Mouse (Mus musculus) heart, postnatal 14 days (tissue): ENCODE data around the gene Zfp444. TPM values are rescaled to one million over a fixed set of nuclear protein-coding genes. Genes with fewer than 3 reads are reported as not detected.
A peak's percentile ranks its signal among the peaks of the same experiment; 100 is the strongest.
"Not testable (repeated sequence)": the region's sequence is repeated elsewhere in the genome, so short reads cannot be mapped to it uniquely, and the experiment has no call there.

Experiments used
- DNase-seq, 2 experiments: peaks; one replicate each; pipeline ENCODE4 v3.0.0; 2021 to 2022
- intact Hi-C: fragments of 180-260 bp; cut with DNase I; formaldehyde crosslinking; loops from one replicate; pipeline ENCODE4 v1.15.1; 2025
- total RNA-seq, 2 experiments: library from RNA; stranded (reverse); gene quantifications; 2 replicates each; pipeline ENCODE4 v1.2.3; 2021

Gene Zfp444
- total RNA-seq, 2 experiments from 2014 or later: 10.3 to 11.5 TPM

DNA sequence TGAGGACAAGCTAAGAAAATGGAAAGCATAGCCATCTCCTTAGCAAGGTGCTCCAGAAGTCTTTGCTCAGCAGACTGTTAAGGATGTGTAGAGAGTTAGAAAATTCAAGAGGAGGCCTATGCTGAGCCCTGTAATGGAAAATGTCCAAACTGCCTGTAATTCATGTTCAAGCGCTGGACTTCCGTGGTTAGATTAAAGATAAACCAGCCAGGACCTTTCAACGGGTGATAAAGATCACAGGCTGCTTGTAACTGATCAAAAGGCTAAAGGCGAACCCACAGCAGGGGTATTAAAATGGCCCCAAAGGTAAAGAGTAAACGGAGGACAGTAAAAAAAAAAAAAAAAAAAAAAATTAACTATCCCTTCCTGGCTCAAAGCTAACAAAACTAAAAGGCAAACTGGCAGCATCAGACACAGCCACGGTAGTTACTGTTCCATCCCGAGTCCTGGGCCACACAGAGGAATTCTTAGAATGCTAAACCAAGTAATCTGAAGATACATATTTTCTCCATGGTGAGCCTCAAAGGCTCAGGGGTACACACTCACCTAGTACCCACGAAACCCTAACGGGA lies 15.0 kb upstream of the Zfp444 start:
- intact Hi-C loops: loop anchor here (2.0 to 10.0 kb wide), 2 partner anchors 14 to 1072 kb away; partner anchors contain the start of gene Epn1
- no peak for DNase-seq

DNA sequence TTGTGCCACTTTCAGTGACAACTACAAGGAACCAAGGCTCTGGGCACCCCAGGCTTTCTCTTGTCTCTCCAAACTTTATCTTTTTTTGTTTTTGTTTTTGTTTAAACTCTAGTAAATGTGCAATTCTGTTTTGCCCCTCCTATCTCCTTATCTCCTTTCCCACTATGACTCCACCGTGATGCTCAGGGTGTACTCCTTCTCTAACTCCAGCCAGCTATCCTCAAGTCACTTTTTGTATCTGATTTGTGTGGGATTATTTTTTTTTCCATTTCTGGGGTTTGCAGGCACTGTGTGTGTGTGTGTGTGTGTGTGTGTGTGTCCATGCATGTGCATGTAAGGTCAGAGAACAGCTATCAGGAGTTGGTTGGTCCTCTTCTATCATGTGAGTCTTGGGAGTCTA lies 14.5 kb upstream of the Zfp444 start:
- no peak for DNase-seq
- intact Hi-C loops: loop anchor here (2.0 to 10.0 kb wide), 2 partner anchors 13 to 1073 kb away; partner anchors contain the start of gene Epn1

DNA sequence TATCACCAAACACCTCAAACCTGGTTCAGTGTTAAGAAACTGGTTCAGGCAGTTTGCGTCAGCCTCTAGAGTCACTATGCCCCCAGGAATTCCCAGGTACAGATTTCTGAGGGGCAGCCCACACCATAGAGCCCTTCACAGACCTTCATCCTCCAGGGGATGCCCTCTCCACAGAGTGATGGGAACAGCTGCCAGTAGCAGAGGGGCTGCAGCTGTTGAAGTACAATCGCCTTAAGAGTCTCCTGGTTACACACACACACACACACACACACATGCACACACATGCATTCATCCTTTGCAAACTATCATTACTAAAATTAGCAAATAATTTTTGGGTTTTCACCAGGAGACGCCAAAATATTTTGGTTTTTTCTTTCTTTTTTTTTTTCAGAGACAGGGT lies 12.4 kb upstream of the Zfp444 start:
- DNase-seq: no peak
- intact Hi-C loops: loop anchor here (10.0 kb wide), 1 partner anchor 1075 kb away; the partner anchor contains the start of gene Epn1

DNA sequence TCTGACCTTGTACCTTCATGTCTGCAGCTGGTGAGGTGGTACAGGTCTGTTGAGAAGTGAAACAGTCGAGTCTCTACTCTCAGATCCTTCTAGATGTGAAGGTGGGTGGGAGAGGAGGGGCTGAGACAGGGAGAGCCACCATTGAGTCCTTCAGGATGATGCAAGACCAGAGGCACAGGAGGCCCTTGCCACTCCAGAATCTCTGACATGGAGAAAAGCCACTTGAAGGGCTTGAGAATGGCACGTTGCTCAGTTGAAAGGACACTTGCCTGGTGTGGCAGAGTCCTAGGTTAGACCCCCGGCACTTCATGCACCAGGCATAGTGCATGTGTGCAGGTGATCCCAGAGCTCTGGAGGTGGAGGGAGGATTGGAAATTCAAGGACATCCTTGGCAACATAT lies 10.5 kb upstream of the Zfp444 start:
- DNase-seq: no peak
- intact Hi-C loops: no loop called here

DNA sequence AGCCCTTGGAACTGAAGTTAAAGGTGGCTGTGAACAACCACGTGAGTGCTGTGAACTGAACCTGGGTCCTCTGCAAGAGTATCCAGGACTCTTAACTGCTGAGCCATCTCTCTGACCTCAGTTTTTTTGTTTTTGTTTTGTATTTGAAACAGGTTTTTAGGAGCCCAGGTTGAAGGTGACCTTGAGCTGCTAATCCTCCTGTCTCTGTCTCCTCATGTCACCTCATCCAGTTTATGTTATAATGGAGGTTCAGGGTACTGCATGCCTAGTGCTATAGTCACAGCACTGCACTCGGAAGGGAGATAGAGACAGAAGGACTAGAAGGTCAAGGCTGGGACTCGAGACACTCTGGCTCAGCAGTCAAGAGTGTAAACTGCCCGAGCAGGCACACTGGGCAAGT lies 9.9 kb upstream of the Zfp444 start:
- intact Hi-C loops: no loop called here
- DNase-seq: no peak

DNA sequence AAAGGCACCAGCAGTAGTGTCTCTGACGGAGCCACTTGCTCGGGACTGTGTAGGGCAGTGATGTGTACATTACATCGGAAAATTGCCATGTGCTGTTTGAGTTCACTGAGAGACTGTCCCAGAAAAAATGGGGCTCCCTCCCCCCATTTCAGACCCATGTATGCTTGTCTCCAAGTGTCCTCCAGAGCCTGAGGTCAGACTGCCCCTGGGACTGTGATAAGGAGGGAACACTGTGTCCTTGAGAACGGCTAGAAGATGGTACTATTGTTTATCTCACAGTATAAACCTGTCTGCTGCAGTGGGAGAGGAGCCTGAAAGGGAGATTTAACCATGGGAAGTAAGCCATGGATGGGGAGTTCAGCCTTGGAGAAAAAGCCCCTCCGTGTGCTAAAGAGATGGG lies 7.4 kb upstream of the Zfp444 start:
- intact Hi-C loops: no loop called here
- DNase-seq: no peak

DNA sequence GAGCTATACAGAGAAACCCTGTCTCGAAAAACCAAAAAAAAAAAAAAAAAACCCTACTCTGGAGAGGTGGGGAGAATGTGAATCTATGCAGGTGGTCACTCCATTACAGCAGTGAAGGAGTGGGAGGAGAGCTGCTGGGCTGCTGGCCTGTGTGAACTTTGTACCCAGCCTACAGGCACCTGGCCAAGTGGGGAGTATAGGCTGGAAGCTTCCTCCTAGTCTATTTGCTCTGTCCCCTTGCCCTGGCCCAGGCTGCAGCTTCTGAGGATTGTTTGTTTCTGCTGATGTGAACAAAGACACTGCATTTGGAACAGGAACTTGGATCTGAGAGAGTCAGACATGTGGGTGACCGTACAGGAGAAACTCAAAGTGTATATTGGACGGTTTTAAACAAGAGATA lies 2.6 kb upstream of the Zfp444 start:
- DNase-seq: peak; percentile 48 to 49
- intact Hi-C loops: no loop called here

DNA sequence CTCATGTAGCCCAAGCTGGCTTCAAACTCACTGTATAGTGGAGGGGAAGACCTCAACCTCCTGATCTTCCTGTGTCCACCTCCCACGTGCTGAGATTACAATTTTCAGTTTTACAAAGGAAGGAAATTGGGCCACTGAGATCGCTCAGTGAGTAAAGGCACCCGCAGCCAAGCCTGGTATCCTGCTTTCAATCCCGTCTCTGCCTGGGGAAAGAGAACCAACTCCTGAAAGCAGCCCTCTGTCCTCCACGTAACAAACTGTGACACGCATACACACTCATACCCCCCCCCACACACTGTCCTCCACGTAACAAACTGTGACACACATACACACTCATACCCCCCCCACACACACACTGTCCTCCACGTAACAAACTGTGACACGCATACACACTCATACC lies 1.6 kb upstream of the Zfp444 start:
- intact Hi-C loops: loop anchor here (2.0 kb wide), 1 partner anchor 14 kb away; no protein-coding TSS in a partner anchor
- DNase-seq: no peak

DNA sequence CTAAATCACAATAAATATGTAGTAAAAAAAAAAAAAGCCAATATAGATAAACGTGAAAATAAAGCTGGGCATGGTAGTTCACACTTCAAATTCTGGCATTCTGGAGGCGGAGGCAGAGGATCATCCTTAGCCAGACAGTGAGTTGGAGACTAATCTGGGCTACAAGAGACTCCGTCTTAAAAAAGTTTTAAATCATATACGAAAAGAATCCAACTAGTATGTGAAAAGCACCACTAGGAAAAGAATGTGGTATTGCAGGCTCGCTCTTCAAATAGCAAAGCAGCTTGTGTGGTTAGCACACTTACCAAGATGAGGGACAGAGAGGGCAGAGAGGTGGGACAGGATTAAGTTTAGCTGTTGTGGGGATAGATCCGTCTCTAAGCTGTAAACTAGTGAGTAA lies 1.2 kb upstream of the Zfp444 start:
- intact Hi-C loops: loop anchor here (2.0 kb wide), 1 partner anchor 14 kb away; no protein-coding TSS in a partner anchor
- DNase-seq: no peak

DNA sequence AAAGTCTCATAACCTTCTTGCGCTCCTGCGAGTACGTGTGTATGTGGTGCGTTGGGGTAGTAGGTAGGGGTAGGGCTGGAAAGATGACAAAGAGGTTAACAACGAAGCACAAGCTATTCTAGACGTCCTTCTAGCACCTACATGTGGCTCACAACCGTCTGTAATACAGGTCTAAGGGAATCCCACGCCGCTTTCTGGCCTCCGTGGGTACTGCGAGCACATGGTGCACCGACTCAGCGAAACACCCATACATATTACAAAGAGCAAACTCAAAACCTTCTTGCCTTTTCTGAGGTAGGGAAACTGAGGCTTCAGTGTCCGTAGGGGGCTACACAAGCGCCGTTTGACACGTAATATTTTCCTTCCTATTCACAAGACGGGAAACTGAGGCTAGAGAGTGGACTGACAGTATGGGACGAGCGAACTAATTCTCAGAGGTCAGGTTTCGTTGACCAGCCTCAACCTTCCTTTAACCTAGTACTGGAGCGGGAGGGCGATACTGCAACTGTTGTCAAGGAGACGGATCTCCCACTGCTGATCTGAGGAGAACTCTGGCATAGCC lies 501 bp upstream of the Zfp444 start:
- intact Hi-C loops: loop anchor here (2.0 kb wide), 2 partner anchors 15 to 19 kb away; no protein-coding TSS in a partner anchor
- DNase-seq: peak; percentile 50 to 73

DNA sequence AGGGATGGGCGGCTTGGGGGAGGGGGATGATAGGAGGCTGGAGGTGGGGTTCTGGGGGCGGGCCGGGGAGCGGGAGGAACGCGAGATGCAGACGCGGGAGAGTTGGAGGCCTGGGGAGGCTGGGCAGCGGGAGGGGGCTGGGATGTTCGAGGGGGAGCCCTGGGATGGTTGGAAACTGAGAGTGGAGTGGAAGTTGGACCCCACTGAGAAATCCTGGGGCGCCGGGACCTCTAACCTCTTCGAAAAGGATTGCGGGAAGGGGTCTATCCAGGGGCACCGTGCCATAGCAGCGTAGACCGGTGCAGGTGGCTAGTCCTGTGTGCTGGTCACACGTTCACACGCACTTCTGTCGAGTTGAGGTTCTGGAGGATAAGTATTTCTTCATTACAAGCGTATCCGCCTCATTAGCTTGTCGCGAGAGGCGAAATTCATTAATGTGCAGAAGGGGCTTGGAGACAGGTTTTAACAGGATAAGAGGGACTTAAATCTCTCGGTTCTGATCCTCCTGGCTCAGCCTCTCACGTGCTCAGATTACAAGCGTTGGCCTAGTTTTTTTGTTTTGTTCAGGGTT lies 733 bp downstream of the Zfp444 start:
- no peak for DNase-seq
- intact Hi-C loops: loop anchor here (1.0 to 2.0 kb wide), 2 partner anchors 18 to 45 kb away; no protein-coding TSS in a partner anchor

DNA sequence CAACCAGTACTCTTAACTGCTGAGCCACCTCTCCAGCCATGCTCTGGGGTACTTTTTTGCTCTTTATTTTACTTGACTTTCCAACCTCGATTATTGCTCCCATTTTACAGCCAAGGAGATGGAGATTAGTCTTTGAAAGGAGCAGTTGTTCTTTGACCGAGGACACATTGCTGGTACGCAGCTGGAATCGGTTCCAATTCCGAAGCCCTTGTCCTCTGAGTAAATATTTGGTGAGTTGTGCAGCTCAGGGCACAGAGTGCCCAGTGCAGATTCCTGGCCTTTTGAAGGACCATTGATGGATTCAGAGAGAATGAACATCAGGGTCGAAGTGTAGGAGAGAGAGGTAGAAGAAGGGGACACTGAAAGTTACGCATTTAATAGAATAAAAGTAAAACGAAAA lies 1.8 kb downstream of the Zfp444 start:
- intact Hi-C loops: loop anchor here (1.0 to 2.0 kb wide), 2 partner anchors 17 to 47 kb away; no protein-coding TSS in a partner anchor
- DNase-seq: no peak

DNA sequence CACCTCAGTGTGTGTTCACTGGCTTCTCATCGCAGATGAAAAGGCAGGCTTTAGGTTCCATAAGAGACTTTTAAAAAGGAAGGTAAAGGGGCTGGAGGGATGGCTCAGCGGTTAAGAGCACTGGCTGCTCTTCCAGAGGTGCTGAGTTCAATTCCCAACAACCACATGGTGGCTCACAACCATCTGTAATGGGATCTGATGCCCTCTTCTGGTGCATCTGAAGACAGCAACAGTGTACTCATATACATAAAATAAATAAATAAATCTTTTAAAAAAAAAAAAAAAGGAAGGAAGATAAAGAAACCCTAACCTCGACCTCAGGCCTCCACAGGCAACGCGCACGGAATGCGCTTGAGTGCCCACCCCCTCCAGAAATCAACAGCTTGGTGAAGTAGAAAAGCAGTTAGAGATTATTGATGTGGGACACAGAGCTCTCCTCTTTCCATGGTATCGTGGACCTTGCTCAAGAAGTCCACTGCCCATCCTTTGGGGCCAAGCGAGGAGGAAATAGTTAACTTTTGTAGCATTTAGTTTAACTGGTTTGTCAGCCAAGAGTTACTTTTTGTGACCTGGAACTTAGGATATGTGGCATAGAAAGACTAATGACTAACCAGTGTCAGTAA lies 2.5 kb downstream of the Zfp444 start:
- intact Hi-C loops, DNase-seq: not testable (repeated sequence)

DNA sequence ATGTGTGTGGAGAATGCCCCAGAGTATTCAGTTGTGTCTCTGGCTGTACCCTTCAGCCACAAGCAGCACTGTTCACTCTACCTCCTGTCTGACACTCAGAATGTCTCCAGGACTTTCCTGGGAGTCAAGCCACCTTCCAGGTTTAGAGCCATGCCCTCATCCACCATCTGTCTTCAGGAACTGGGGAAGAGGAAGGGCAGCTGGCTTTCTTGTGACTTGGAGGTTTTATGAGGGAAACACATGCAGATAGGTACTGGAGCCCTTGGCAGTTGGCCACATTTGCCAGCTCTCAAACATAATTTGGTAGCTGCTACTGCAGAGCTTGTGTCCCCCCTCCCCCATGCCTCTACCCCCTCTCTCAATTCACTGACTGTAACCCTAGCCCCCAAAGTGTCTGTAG lies 7.0 kb downstream of the Zfp444 start:
- intact Hi-C loops: no loop called here
- no peak for DNase-seq

DNA sequence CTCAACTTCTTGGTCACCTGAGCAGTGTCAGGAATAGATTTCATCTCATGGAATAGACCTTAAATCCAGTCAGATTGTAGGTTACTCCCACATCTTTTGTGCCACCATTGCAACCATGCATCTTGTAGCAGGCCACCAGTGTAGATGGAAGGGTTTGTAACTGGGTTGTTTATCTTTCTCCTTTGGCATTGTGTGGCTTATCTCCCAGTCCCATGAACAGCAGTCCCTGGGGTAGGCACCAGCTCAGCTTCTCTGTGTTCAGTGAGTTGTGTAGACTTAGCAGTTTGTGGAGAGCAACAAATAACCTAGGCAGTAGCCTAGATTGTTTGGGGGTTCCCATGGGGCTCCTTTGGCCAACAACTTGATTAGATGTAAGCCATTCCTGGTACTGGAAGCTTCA lies 10.9 kb downstream of the Zfp444 start:
- DNase-seq: no peak
- intact Hi-C loops: no loop called here

DNA sequence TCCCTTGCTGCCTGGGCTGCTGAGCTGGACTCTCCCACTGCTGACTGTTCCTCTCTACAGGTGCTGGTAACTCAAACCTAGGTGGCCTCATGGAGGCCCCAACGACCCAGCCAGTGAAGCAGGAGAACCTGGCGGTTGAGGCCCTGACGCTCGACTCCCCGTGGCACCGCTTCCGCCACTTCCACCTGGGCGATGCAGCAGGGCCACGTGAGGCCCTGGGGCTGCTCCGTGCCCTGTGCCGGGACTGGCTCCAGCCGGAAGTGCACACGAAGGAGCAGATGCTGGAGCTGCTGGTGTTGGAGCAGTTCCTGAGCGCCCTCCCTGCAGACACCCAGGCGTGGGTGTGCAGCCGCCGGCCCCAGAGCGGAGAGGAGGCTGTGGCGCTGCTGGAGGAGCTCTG lies 11.8 kb downstream of the Zfp444 start:
- intact Hi-C loops: no loop called here
- DNase-seq: no peak

DNA sequence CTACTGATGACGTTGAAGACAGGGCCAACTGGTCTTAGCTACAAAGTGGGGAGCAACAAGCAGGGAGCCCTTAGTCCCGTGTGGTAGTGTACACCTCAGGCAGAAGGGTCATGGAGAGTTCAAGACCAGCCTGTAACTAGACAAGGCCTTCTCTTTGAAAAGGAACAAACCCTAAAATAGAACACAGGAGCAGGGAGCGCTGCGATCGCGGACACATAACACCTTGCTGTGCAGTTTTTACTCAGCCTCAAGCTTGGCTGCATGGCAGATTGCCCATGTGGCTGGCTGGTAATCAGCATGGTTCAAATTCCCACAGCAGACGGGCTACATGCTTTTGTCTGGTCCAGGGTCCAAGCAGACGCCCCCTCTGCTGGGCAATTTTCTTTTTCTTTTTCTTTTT lies 12.5 kb downstream of the Zfp444 start:
- intact Hi-C loops: no loop called here
- peak in 1 of 2 experiments; percentile 22 for DNase-seq

DNA sequence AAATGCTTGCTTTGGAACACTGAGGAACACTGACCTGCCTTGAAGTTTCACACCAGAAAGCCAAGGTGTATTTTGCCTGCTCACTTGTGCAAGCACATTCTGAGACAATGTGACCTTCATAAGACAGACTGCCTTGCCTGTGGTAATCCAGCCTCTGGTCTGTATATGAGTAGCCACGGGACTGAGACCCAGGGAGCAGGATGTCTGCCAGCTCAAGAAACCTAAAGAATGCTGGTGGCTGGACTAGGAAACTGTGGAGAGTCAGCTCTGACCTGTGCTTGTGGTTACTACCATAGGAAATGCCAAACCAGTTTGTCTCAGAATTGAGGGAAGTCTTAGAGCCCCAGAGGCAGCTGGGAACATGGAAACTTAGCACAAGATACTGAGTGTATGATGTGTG lies 13.4 kb downstream of the Zfp444 start:
- no peak for DNase-seq
- intact Hi-C loops: no loop called here

DNA sequence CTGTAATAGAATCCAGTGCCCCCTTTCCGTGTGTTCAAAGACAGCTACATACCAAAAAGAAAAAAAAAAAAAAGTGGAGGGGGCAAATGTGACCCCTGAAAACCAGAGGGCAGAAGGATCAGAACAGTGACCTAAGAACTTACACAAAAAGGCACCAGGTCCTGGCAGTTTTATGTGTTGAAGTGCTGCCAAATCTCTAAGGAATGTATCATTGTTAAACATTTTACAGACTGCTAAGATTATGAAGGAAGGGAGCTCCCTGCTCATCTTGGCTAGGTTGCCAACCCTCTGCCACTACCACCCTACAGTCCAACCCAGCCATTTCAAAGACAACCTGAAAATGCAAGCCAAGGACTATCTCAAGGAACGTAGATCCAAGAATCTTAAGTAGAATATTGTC lies 14.2 kb downstream of the Zfp444 start:
- no peak for DNase-seq
- intact Hi-C loops: no loop called here

DNA sequence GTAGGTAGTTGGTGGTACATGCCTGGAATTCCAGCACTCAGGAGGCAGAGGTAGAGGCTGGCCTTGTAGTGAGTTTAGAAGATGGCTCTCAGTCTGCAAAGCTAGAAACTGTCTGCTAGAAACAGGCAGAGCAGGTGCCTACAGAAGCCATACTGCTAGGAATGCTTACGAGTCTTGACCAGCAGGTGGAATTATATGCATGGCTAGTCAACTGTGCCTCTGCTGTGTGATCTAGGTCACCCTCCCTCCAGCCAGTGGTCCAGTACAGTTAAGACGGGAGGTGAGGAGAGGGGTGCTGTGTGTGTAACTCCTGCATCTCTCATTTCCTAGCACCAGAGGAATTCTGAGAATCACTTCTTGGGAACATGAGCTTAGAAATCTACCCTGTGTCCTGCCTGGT lies 14.7 kb downstream of the Zfp444 start:
- intact Hi-C loops: no loop called here

DNA sequence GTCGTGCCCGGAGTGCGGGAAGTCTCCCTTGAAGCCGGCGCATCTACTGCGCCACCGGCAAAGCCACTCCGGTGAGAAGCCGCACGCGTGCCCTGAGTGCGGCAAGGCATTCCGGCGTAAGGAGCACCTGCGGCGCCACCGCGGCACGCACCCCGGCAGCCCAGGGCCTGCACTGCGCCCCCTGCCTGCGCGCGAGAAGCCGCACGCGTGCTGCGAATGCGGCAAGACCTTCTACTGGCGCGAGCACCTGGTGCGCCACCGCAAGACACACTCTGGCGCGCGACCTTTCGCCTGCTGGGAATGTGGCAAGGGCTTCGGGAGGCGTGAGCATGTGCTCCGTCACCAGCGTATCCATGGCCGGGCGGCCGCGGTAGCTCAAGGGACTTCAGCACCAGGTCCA lies 17.5 kb downstream of the Zfp444 start:
- DNase-seq: no peak
- intact Hi-C loops: no loop called here

More for the DNA sequence above, 14.7 kb downstream of the Zfp444 start:
- no peak for DNase-seq
